Mouse (Mus musculus) midbrain, embryonic 11.5 days (tissue): Measurements from ENCODE around the gene Gm10135. TPM values are rescaled to one million over a fixed set of nuclear protein-coding genes. Genes with fewer than 3 reads are reported as not detected.

Experiments
- ATAC-seq: fragments of 200-750 bp; cut with Nextera tagmentation; 2 replicates; pipeline ENCODE4 v1.8.0; 2017; ENCODE audit warnings: moderate TSS enrichment, moderate library complexity; ENCODE audit not compliant: low FRiP score
- DNase-seq: peaks from one replicate; pipeline ENCODE4 v3.0.0; 2015; ENCODE audit warnings: low spot score; ENCODE audit errors: missing footprints
- H3K27ac ChIP-seq: fragments of 300-500 bp; sonication (generic); 2 replicates; pipeline ENCODE4 v1.5.1; 2014; ENCODE audit warnings: low read depth, low read length
- H3K27me3 ChIP-seq: fragments of 300-500 bp; sonication (generic); 2 replicates; pipeline ENCODE4 v1.6.1; 2014; ENCODE audit warnings: mild to moderate bottlenecking, low read length, moderate library complexity, mixed read lengths; ENCODE audit not compliant: control insufficient read depth, insufficient read depth
- H3K36me3 ChIP-seq: fragments of 300-500 bp; sonication (generic); 2 replicates; pipeline ENCODE4 v1.6.1; 2014; ENCODE audit warnings: mild to moderate bottlenecking, low read length, moderate library complexity, mixed read lengths; ENCODE audit not compliant: control insufficient read depth, insufficient read depth
- H3K4me1 ChIP-seq: fragments of 300-500 bp; sonication (generic); 2 replicates; pipeline ENCODE4 v1.6.1; 2014; ENCODE audit warnings: low read length; ENCODE audit not compliant: control insufficient read depth, insufficient read depth
- H3K4me2 ChIP-seq: fragments of 300-500 bp; sonication (generic); 2 replicates; pipeline ENCODE4 v1.6.1; 2014; ENCODE audit warnings: mild to moderate bottlenecking, moderate library complexity
- H3K4me3 ChIP-seq: fragments of 300-500 bp; sonication (generic); 2 replicates; pipeline ENCODE4 v1.5.1; 2014; ENCODE audit warnings: low read depth, low read length
- H3K9ac ChIP-seq: fragments of 300-500 bp; sonication (generic); 2 replicates; pipeline ENCODE4 v1.6.1; 2014; ENCODE audit warnings: low read length
- H3K9me3 ChIP-seq: fragments of 300-500 bp; sonication (generic); 2 replicates; pipeline ENCODE4 v1.6.1; 2016; ENCODE audit warnings: low read length; ENCODE audit not compliant: control insufficient read depth
- WGBS: fragments of 180-500 bp; shearing (Covaris S2); extraction: QIAGEN DNeasy Blood & Tissue Kit; methylation state at CpG from one replicate; pipeline ENCODE4 v1.1.7; 2014; 5-methylcytosine and 5-hydroxymethylcytosine counted together
- polyA plus RNA-seq: library from polyadenylated mRNA; unstranded; fragments of >200 nt; fragmentation: Nextera tagmentation; extraction: Ambion mirVana; gene quantifications from 2 replicates; pipeline ENCODE4 v1.2.1, GENCODE M21; 2014

The Gm10135 gene
- polyA plus RNA-seq, 1 experiment from 2014 or later = not detected

DNA sequence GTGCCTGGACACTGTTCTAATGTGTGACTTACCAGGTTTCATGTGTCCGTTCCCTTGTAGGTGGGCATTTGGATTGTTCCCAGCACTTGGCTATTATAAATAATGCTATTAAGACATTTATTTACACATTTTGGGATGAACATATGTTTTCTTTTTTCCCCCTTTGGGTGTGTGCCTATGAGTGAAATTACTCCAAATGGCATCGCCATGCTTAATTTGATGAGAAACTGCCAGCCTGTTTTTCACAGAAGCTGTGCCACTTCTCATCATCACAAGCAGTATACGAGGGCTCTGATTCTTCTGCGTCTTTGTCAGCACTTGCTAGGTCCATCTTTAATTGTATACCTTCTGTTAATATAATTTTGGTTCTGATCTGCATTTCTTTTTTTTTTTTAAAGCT is 54.1 kb downstream of the Gm10135 start:
- ATAC-seq (no peak), DNase-seq (no peak)
- H3K9me3 ChIP-seq = no peaks in the 10 kb centered on the region
- WGBS = 96% methylated on average over 4 of the region's 4 CpGs
- no peaks in the 10 kb centered on the region for H3K27me3 ChIP-seq
- no peak overlapping the region for H3K4me2 ChIP-seq
- H3K4me3 ChIP-seq = no peak overlapping the region
- H3K27ac ChIP-seq = no peak overlapping the region
- no peaks in the 10 kb centered on the region for H3K36me3 ChIP-seq
- no peak overlapping the region for H3K9ac ChIP-seq
- peaks cover 14% of the 10 kb centered on the region for H3K4me1 ChIP-seq

DNA sequence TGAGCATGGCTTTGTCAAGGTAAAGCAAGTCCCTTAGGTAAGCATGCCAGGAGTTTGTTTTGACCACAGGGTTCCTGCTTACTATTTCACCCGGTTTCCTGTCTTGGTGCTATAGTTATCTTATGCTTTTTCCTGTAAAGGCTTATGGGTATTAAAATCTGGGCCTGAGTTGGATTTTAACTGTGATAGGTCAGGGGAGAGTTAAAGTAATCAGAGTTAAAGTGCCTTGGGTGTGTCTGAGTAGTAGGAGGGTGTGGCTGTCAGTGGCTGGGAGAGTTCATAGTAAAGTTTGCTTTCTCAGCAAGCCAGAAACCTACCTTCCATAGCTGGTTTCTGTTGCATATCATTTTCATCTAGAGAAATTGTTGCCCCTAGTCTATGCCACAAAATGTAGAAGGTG is 57.7 kb downstream of the Gm10135 start:
- no peaks in the 10 kb centered on the region for H3K27me3 ChIP-seq
- H3K4me2 ChIP-seq = peak overlapping the region; percentile 48; the same call in 1 of the 2 replicates
- peaks cover 14% of the 10 kb centered on the region for H3K4me1 ChIP-seq
- ATAC-seq = no peak
- H3K36me3 ChIP-seq = no peaks in the 10 kb centered on the region
- DNase-seq = no peak
- no peak overlapping the region for H3K27ac ChIP-seq
- H3K9me3 ChIP-seq = no peaks in the 10 kb centered on the region
- 65% methylated on average over 1 of the region's 1 CpGs for WGBS
- no peak overlapping the region for H3K4me3 ChIP-seq
- H3K9ac ChIP-seq = no peak overlapping the region

DNA sequence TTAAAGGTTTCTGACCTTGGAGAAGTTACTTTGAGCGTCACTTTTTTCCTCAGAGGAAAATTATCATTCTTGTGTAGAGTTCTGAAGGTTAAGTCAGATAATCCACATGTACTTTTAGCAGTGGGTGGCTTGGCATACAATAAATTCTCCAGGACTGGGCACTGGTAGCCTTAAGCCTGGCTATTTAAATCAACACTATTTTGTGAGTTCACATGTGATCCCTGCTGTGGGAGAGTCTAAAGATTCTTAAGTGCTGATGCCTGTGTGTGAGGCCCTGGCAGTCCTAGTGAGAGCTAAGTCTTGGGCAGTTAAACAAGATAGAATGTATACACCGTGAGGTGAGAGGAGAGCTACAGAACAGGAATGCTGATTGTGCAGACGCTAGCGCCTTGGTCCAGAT is 58.5 kb downstream of the Gm10135 start:
- Histone ChIP-seq H3K9ac (peak overlapping the region; percentile 99), H3K4me1 (peaks cover 14% of the 10 kb centered on the region), H3K27me3 (no peaks in the 10 kb centered on the region), H3K9me3 (no peaks in the 10 kb centered on the region), H3K27ac (no peak overlapping the region), H3K4me2 (peak overlapping the region; percentile 48), H3K36me3 (no peaks in the 10 kb centered on the region), H3K4me3 (peak overlapping the region; percentile 98)
- peak; percentile 86 for DNase-seq
- WGBS = 43% methylated on average over 4 of the region's 4 CpGs
- no peak for ATAC-seq

Other genes with a start within 250 kb of the Gm10135 start
- not detected in 2 replicates for gene Txk, start 221.9 kb downstream of the Gm10135 start, polyA plus RNA-seq
- gene Tec, start 106.2 kb downstream of the Gm10135 start, polyA plus RNA-seq = 3.3 and 4.5 TPM in 2 replicates
- 27.5 and 28.2 TPM in 2 replicates for gene Slain2, start 60.4 kb downstream of the Gm10135 start, polyA plus RNA-seq
- 8.3 and 9.0 TPM in 2 replicates for gene Slc10a4, start 32.2 kb upstream of the Gm10135 start, polyA plus RNA-seq